Mouse (Mus musculus) right cerebral cortex, postnatal 36 days (tissue): ENCODE measurements around the gene Calcoco1.
A peak's percentile ranks its signal among the peaks of the same experiment; 100 is the strongest.
"Not testable (repeated sequence)": the region's sequence is repeated elsewhere in the genome, so short reads cannot be mapped to it uniquely, and the experiment has no call there.

Experiments
- DNase-seq, 2 experiments: peaks; one replicate each; pipeline ENCODE4 v3.0.0; 2022; ENCODE audit warnings: low spot score in 2 of 2, mixed read lengths in 1 of 2

Gene Calcoco1

DNA sequence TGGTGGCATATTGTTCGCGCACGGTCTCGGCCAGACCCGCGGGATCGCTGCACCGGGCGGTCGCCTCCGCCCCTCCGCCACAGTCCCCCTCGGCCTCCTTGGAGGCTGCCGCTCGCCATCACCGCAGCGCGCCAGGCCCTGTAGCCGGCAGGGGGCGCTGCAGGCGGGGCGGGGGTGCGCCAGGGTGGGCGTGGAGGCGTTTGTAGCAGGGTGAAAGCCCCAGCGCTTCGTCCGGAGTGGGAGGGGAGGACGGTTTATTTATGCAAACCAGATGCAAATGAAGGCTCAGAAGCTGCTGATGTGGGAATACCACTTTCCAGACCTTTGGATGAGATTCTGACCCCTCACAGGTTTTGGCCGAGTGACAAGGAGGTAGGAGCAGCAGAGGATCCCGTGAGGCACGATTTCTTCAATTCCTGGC is 29.0 kb downstream of the Calcoco1 start:
- peak in 1 of 2 experiments; percentile 49 for DNase-seq

DNA sequence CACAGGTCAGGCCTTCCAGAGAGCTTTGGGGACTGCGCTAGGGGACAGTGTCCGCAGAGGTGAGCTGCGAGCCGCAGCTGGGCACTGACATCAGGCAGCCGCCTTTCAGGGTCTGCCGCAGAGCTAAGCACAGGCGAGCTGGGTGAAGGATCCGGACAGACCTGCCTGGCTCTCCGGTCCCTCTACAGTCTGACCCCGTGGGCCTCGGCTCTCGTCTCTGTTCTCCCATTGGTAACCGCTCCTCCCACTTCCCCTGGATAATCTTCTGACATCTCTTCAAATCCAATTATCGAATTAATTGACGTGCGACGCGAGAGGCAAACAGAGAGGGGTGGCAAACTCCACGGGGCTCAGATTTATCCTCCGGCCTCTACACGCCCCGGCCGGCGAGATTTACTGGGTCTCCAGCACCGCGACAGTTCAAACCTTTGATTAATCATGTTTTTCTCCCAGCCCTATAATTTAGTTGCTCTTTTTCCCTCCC is 29.6 kb downstream of the Calcoco1 start:
- DNase-seq, result no peak

DNA sequence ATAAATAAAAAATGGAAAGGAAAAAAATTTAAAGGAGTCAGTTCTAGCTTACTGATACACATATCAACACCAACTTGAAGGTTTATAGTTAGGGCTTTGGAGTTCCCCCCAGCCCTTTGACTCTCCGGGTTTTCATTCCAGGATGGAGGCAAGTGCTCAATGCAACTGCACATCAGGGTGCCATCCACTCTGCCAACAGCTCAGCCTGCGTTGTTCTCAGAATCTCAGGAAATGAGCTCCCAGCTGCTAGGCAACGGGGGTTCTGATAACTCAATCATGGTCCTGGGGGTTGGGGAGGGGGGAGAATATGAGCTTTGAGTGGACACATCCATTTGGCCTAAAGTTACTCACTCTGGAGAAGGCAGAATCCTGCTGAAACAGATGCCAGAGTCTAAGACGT is 36.2 kb downstream of the Calcoco1 start:
- no peak for DNase-seq

DNA sequence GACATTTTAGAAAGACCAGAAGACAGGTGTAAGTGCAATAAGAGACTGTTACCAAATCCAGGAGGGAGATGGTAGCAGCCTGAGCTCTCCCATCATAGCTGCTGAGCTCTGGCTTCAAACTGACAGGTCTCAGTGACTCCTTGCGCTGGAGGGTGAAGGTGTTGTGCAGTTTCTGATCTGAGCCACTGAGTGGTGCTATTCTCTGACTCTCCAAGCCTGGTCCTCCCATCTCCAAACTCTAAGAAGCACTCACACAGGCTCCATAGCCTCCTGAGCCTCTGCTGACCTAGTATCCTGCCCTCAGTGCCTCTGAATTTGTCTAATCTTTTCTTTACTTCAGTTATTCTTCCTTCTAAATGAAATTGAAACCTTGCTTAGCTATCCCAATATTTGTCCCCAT is 38.3 kb downstream of the Calcoco1 start:
- DNase-seq, result no peak

DNA sequence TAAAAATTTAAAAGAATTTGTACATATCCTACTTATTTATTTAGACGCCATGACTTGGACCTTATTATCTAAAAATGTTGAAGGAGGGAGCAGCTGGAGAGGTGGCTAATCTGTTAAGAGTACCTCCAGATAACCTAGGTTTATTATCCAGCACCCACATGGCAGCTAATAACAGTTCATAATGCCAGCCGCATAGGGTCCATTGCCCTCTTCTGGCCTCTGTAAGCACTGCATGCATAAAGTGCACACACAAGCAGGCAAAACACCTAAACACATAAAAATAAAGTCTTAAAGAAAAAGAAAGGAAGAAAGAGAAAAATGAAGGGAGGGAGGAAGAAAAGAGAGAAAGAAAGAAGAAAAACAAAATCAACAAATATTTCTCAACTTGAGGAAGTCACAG is 45.6 kb downstream of the Calcoco1 start:
- no peak for DNase-seq

DNA sequence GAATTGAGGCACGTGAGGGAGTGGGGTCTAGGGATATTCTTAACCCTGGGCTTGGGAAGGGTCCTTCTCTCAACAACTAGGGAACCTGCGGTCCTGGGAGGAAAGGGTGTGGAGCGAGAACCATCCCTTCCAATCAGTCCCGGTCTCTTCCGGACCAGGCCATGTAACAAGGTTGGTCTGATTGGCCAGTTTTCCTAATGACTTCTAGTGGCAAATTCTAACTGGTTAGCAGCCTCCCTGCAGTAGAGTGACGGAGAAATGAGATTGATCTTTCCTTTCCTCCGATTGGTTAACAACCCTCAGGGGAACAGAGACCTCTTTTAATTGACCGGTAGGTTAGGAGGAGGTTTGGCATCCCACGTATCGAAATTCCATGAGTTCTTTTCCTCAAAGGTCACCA is 48.4 kb downstream of the Calcoco1 start:
- DNase-seq, result peak; percentile 18 to 57

DNA sequence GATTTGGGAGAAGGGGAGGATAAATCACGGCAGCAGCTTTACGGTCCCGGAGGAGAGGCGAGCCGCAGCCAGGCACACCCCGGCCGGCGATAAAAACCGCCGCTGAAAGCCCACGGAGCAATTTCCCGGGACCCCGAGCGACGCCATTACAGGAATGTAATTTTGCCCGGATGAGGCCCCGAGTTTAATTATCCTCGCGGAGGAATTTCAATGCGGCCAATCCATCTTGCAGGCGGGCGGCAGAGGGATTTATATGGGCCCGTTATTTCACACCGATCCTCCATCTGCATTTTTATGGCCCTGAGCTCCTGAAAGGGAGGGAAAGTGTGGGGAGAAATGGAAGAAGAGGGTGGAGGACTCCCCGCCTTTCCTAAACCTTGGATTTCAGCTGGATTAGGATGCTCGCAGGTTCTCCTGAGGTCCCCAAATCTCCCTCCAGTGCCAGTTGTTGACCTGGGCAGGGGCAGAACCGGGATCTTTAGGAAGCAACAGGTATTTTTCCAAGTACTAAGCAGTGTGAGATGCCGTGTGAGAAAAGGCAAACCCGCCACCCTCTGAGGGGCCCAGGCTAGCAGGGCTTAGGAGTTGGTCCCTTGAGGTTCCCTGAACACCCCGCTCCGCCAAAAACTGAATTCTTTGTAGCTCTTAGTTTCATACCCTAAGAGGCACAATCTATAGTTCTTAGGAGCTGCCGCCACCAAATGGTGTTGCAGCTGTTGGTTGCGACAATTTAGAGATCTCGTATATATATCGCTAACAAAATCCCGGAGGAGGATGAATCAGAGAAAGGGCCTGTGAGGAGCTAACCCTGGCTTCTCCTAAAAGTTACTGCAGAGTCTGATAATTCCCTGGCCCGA is 49.5 kb downstream of the Calcoco1 start, which contains the start of gene Atp5g2:
Atp5g2 (minus strand) TSS at position 138 of the 857 bp plus-strand sequence.
- DNase-seq, result peak in 1 of 2 experiments; percentile 22

DNA sequence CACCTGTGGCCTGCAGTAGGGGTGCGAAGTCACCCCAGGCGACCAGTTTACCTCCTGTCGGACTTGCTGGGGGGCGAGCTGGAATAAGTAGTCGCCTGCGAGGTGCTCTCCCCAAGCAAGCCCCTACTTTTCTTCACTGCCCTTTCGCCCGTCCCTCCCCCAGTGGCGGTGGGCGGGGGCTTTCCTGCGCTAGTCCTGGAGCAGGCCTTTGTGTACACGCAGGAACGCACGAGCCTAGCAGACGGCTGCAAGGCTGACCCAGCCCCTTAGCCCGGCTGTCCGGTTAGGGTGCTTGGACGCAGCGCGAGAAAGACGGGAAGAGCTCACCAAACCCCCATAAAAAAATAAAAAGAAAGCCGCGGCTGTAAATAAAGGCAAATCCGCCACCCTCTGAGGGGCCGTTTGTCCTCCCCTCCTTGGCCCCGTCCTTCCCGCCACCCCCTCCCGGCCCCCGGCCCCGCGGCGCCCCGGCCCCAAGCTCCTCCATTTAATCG is 50.2 kb downstream of the Calcoco1 start:
- DNase-seq, result peak; percentile 46 to 50

DNA sequence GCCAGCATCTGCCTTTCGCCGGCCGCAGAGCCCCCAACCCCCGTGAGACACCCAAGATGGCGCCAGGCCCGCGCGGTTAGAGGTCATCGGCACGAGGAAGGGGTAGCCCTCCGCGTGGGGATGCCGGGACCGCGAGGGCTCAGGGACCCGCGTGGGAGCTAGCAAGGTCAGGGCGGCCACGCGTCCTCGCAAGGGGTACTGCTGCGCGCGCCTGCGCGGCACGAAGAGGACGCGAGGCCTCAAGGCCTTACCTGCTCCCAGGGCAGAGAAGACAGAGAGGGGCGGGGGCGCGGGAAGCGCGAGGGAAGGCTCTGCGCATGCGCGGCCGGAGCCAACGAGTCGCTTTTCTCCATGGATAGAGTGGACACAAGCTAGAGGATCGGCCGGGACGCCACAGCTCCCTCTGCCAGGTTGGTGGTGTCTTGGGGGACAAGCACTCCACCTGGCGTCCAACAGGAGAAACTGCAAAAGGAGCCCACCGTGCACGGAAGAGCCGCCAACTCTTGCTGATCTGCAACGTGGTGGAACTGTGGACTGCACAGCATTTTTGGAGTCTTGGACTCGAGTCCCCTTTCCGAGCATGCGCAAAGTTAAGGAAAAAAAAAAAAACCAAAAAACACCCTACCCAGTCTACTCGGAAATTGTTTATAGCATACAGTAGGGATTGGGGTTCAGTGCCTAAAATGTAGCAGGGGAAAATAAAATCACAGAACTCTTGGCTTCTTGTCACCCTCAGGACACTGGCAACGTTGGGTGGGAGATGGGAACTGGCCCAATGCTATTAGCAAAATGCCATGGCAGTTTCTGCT is 51.0 kb downstream of the Calcoco1 start:
- peak; percentile 97 for DNase-seq

DNA sequence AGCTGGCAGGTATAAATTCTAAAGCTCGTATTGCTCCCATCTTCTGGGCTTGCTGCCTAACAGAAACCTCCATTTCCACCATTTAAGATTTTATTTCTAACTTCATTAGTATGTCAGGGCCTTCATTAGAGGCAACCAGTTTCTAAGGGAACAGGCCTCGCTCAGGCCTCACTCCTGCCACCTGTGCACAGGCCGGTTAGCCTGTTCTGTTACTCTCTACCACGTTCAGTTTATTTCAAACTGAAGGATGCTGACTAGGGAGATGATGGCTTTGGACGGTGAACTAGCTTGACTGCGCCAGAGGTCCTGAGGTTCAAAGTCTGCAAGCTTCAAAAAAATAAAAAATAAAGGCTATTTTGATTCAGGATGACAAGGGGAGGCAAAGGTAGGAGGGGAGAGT is 51.7 kb downstream of the Calcoco1 start:
- no peak for DNase-seq

DNA sequence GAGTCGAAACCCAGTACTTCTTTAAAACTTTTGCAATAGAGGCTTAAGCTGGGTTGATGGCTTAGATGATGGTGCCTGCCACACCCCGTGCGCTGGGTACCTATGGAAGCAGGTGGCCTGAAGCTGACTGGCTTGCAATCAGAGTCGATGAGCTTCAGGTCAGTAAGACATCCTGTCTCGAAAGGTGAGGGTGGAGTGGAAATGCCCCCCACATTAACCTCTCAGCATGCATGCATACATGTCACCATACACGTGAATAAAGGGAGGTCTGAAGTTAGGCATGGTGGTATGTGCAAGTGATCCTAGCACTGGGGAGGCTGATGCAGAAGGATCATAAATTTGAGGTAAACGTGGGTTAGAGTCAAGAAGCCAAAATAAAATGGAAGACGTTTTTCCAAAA is 52.4 kb downstream of the Calcoco1 start:
- DNase-seq, result no peak

DNA sequence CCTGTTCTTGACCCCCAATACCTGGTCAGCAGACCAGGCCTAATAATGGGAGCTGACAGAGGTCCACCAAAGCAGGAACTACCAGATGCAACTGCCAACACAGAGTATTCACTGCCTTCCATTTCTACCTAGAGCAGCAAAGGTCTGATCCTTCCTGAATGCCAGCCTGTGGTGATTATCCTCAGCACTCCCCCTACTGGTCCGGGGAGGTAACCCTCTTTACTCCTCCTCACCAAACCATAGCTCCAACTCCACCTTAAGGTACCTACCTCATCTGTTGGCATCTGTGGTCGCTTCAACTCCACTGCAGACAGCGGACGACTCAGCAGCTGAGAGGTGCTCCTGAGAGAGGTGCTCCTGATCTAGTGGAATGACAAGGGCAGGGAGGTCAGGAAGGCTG is 56.5 kb downstream of the Calcoco1 start:
- no peak for DNase-seq

DNA sequence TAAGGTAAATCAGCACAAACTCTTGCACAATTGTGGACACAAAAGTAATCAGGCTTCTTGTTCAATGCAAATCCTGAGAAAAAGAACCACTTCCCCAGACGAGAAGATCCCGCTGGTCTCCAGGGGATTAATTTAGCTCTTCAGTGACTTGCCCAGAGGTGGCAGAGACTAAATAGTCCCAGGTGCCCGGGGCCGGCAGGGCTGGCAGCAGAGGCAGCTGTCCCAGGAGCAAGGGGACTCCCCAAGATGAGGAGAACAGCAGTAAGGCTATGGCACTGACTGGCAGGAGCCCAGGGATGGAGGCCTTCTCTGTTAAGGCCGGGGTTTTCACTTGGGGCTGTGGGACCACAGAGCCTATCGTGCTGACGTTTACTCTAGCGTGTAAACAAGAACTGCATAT is 58.2 kb downstream of the Calcoco1 start:
- DNase-seq, result no peak

DNA sequence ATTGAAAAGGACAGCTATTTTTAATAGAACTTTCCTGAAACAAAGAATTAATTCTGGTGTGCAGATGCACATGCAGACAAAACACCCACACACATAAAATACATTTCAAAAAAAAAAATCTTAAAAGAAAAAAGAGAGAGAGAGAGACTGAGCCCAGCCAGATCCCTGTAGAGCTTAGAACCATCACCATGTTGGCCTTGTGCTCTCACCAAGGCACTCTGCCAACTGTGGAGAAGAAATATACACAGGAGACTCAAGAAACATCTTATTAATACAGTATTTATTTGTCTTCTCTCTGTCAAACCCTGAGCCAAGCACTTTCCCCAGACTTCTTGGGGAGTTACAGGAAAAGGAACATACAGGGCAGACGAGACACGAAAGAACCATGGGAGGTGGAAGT is 59.4 kb downstream of the Calcoco1 start:
- DNase-seq, result not testable (repeated sequence)

DNA sequence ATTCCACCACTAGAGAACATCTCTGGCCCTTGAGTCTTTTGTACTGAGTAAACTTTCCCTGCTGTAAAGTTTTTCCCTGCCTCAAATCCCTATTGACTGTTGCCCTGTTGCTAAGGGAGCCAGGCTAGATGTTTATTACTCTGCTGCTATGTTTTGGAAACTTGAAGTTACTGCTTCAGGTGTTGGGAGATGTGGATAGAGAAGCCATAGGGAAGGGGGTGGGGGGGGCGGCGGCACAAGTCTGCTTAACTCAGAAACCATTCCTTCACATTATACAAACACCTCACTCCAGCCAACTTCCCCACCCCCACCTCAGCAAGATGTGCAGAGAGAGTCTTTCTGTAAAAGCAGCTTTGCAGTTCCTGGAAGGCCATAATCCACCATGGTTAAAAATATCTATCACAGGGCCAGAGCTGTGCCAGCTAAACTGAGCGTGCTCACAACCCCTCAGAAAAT is 64.0 kb downstream of the Calcoco1 start:
- DNase-seq, result peak; percentile 14 to 40
